Mouse (Mus musculus) layer of hippocampus, adult 18-20 months (tissue): ENCODE data around the gene Zrsr2. TPM values are rescaled to one million over a fixed set of nuclear protein-coding genes. Genes with fewer than 3 reads are reported as not detected.

Source experiments
- DNase-seq, 2 experiments: peaks; one replicate each; pipeline ENCODE4 v3.0.0; 2022; ENCODE audit warnings: low spot score in 2 of 2
- total RNA-seq, 2 experiments: library from RNA; stranded (reverse); gene quantifications; 2 replicates each; pipeline ENCODE4 v1.2.3; 2021

Gene Zrsr2
- total RNA-seq, 2 experiments from 2014 or later: 38.9 to 54.9 TPM

DNA sequence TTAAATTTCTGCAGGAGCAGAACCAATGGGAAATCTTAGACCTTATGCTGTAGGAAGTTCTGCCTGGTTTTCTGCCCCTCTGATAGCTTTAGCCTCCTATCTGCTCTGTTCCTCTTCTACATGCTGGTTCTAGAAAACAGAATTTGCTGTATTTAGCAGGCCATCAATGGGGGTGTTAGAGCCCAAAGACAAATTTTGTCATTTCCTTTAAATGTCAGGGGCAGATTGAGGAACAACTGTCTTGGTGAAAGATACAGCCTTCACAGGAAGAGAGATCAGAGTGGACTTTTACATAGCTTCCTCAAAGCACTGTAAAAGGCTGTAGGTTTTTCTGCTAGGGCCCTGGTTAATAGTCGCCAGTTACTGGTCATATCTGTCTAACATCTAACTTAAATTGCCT lies 61.1 kb downstream of the Zrsr2 start:
- no peak for DNase-seq

- DNase-seq: no peak
Observed at GRCm38 (mm10) chrX:163885539-163885981, 72.9 kb downstream of the Zrsr2 start.

Other genes starting within 250 kb of the Zrsr2 start
- gene Rnf138rt1, start 197.3 kb downstream of the Zrsr2 start, total RNA-seq: 1 to 10 TPM in 1 of 2 experiments, under 1 TPM in 1; 0.91 to 1.4 TPM
- 10 to 100 TPM; 38.9 to 42.3 TPM for gene Ap1s2, start 49.6 kb downstream of the Zrsr2 start, total RNA-seq
- 1 to 10 TPM; 2.3 to 2.7 TPM for gene Car5b, start 69.3 kb upstream of the Zrsr2 start, total RNA-seq
- 10 to 100 TPM in 1 of 2 experiments, 1 to 10 TPM in 1; 9.8 to 10.3 TPM for gene Siah1b, start 117.8 kb upstream of the Zrsr2 start, total RNA-seq
- gene Cltrn, start 130.2 kb upstream of the Zrsr2 start, total RNA-seq: under 1 TPM in 1 of 2 experiments, not detected in 1; 0.69 TPM
- under 1 TPM; 0.61 to 0.67 TPM for gene Ace2, start 180.7 kb upstream of the Zrsr2 start, total RNA-seq